Mouse (Mus musculus) duodenum, adult 2 months (tissue): ENCODE measurements around the gene Cdhr5. TPM values are rescaled to one million over a fixed set of nuclear protein-coding genes. Genes with fewer than 3 reads are reported as not detected.

Source experiments
- polyA plus RNA-seq: library from polyadenylated mRNA; depleted of rRNA; stranded (reverse); fragments of >200 nt; gene quantifications from 2 replicates; pipeline ENCODE4 v1.2.3, GENCODE M21; 2012; ENCODE audit warnings: low replicate concordance; rRNA removed

The Cdhr5 gene
- polyA plus RNA-seq = 584 and 1,633 TPM in 2 replicates

GRCm38 (mm10) chr7:141276546-141276945 lies at the start of gene Cdhr5:
Cdhr5 (minus strand) TSS chr7:141276786.

GRCm38 (mm10) chr7:141291921-141292582 lies 15.5 kb upstream of the Cdhr5 start, which contains the start of gene Drd4:
Drd4 (plus strand) TSS chr7:141292006.

GRCm38 (mm10) chr7:141278766-141279590 lies 2.4 kb upstream of the Cdhr5 start, which contains the start of gene Sct:
Sct (minus strand) TSS chr7:141279133.

GRCm38 (mm10) chr7:141265739-141266561 lies 10.6 kb downstream of the Cdhr5 start, which contains the start of gene Irf7:
Irf7 (minus strand) TSS chr7:141266481.

GRCm38 (mm10) chr7:141228279-141229067 lies 48.1 kb downstream of the Cdhr5 start, which contains the start of gene Phrf1:
Phrf1 (plus strand) TSS chr7:141228784.

Other genes with a start within 250 kb of the Cdhr5 start
- not detected in 2 replicates for gene Gm17387, start 247.7 kb downstream of the Cdhr5 start, polyA plus RNA-seq
- gene B4galnt4, start 215.7 kb downstream of the Cdhr5 start, polyA plus RNA-seq = 12.4 and 24.8 TPM in 2 replicates
- 124 and 153 TPM in 2 replicates for gene Pkp3, start 198.6 kb downstream of the Cdhr5 start, polyA plus RNA-seq
- 36.7 and 51.6 TPM in 2 replicates for gene Sigirr, start 176.2 kb downstream of the Cdhr5 start, polyA plus RNA-seq
- gene Ano9, start 159.0 kb downstream of the Cdhr5 start, polyA plus RNA-seq = 63.8 and 73.8 TPM in 2 replicates
- gene Ptdss2, start 154.4 kb downstream of the Cdhr5 start, polyA plus RNA-seq = 22.2 and 35.2 TPM in 2 replicates
- gene Rnh1, start 103.9 kb downstream of the Cdhr5 start, polyA plus RNA-seq = 101 and 118 TPM in 2 replicates
- 42.6 and 50.0 TPM in 2 replicates for gene Hras, start 82.8 kb downstream of the Cdhr5 start, polyA plus RNA-seq
- 6.5 and 9.6 TPM in 2 replicates for gene Lrrc56, start 82.6 kb downstream of the Cdhr5 start, polyA plus RNA-seq
- 9.3 and 10.1 TPM in 2 replicates for gene Lmntd2, start 62.7 kb downstream of the Cdhr5 start, polyA plus RNA-seq
- gene Rassf7, start 60.9 kb downstream of the Cdhr5 start, polyA plus RNA-seq = 141 and 227 TPM in 2 replicates
- gene Phrf1, start 48.0 kb downstream of the Cdhr5 start, polyA plus RNA-seq = 28.2 and 33.6 TPM in 2 replicates
- 130 and 684 TPM in 2 replicates for gene Irf7, start 10.3 kb downstream of the Cdhr5 start, polyA plus RNA-seq
- gene Sct, start 2.3 kb upstream of the Cdhr5 start, polyA plus RNA-seq = 313 and 900 TPM in 2 replicates
- 0.08 and 0.33 TPM in 2 replicates for gene Drd4, start 15.2 kb upstream of the Cdhr5 start, polyA plus RNA-seq
- 25.6 and 42.3 TPM in 2 replicates for gene Deaf1, start 50.9 kb upstream of the Cdhr5 start, polyA plus RNA-seq
- gene Tmem80, start 51.0 kb upstream of the Cdhr5 start, polyA plus RNA-seq = 17.7 and 21.9 TPM in 2 replicates
- 289 and 479 TPM in 2 replicates for gene Eps8l2, start 62.1 kb upstream of the Cdhr5 start, polyA plus RNA-seq
- 174 and 342 TPM in 2 replicates for gene Taldo1, start 115.4 kb upstream of the Cdhr5 start, polyA plus RNA-seq
- gene Gatd1, start 137.3 kb upstream of the Cdhr5 start, polyA plus RNA-seq = 22.6 and 44.4 TPM in 2 replicates
- 1.1 TPM in 2 replicates for gene Cend1, start 152.7 kb upstream of the Cdhr5 start, polyA plus RNA-seq
- gene Slc25a22, start 161.1 kb upstream of the Cdhr5 start, polyA plus RNA-seq = 93.2 and 420 TPM in 2 replicates
- 9.0 and 12.6 TPM in 2 replicates for gene Pidd1, start 167.2 kb upstream of the Cdhr5 start, polyA plus RNA-seq
- 246 and 380 TPM in 2 replicates for gene Rplp2, start 170.6 kb upstream of the Cdhr5 start, polyA plus RNA-seq
- gene Pnpla2, start 178.4 kb upstream of the Cdhr5 start, polyA plus RNA-seq = 208 and 377 TPM in 2 replicates
- 47.9 and 73.5 TPM in 2 replicates for gene Cracr2b, start 184.3 kb upstream of the Cdhr5 start, polyA plus RNA-seq
- 213 and 344 TPM in 2 replicates for gene Cd151, start 190.6 kb upstream of the Cdhr5 start, polyA plus RNA-seq
- gene Polr2l, start 198.3 kb upstream of the Cdhr5 start, polyA plus RNA-seq = 19.2 and 22.7 TPM in 2 replicates
- 22.4 and 25.5 TPM in 2 replicates for gene Tspan4, start 198.5 kb upstream of the Cdhr5 start, polyA plus RNA-seq